Mouse (Mus musculus) heart, embryonic 15.5 days (tissue): ENCODE measurements around the gene Sec24b. TPM values are rescaled to one million over a fixed set of nuclear protein-coding genes. Genes with fewer than 3 reads are reported as not detected.

ENCODE experiments used
- ATAC-seq: fragments of 200-750 bp; cut with Nextera tagmentation; replicated peaks from 2 replicates; pipeline ENCODE4 v1.8.0; 2017; ENCODE audit warnings: low read depth, moderate TSS enrichment; ENCODE audit not compliant: insufficient number of reproducible peaks, insufficient read depth, low FRiP score
- H3K27ac ChIP-seq: fragments of 300-500 bp; sonication (generic); 2 replicates; pipeline ENCODE4 v1.5.1; 2015; ENCODE audit warnings: mild to moderate bottlenecking, inconsistent platforms
- H3K27me3 ChIP-seq: fragments of 300-500 bp; sonication (generic); 2 replicates; pipeline ENCODE4 v1.6.1; 2015; ENCODE audit warnings: inconsistent platforms
- H3K36me3 ChIP-seq: fragments of 300-500 bp; sonication (generic); 2 replicates; pipeline ENCODE4 v1.6.1; 2015; ENCODE audit warnings: mild to moderate bottlenecking, inconsistent platforms
- H3K4me1 ChIP-seq: fragments of 300-500 bp; sonication (generic); replicated peaks from 2 replicates; pipeline ENCODE4 v1.6.1; 2015; ENCODE audit warnings: inconsistent platforms
- H3K4me2 ChIP-seq: fragments of 300-500 bp; sonication (generic); 2 replicates; pipeline ENCODE4 v1.6.1; 2015; ENCODE audit warnings: inconsistent platforms, mild to moderate bottlenecking, moderate library complexity
- H3K4me3 ChIP-seq: fragments of 300-500 bp; sonication (generic); 2 replicates; pipeline ENCODE4 v1.5.1; 2015; ENCODE audit warnings: mild to moderate bottlenecking, inconsistent platforms
- H3K9ac ChIP-seq: fragments of 300-500 bp; sonication (generic); 2 replicates; pipeline ENCODE4 v1.6.1; 2015; ENCODE audit warnings: mild to moderate bottlenecking, inconsistent platforms
- H3K9me3 ChIP-seq: fragments of 300-500 bp; sonication (generic); replicated peaks from 2 replicates; pipeline ENCODE4 v1.6.1; 2016; ENCODE audit warnings: inconsistent platforms
- WGBS: fragments of 180-500 bp; shearing (Covaris S2); methylation state at CpG from one replicate; pipeline ENCODE4 v1.1.7; 2015; ENCODE audit warnings: mixed read lengths; 5-methylcytosine and 5-hydroxymethylcytosine counted together
- polyA plus RNA-seq: library from polyadenylated mRNA; unstranded; fragments of >200 nt; fragmentation: Nextera tagmentation; extraction: Ambion mirVana; gene quantifications from 2 replicates; pipeline ENCODE4 v1.2.1, GENCODE M21; 2015

Sec24b gene
- 19.3 and 28.9 TPM in 2 replicates for polyA plus RNA-seq

GRCm38 (mm10) chr3:130061281-130061680 lies at the start of gene Sec24b:
Gene Sec24b, minus strand, starts transcription at chr3:130061553.
- H3K4me2 ChIP-seq, result peak within 1 kb of the TSS; percentile 76
- peak within 1 kb of the TSS; percentile 95 for H3K9ac ChIP-seq
- no peak for ATAC-seq
- H3K4me1 ChIP-seq, result peaks cover 37% of the 10 kb centered on the region
- peak within 1 kb of the TSS; percentile 95 for H3K27ac ChIP-seq
- H3K27me3 ChIP-seq, result no peaks in the 10 kb centered on the region
- H3K9me3 ChIP-seq, result no peaks in the 10 kb centered on the region
- WGBS, result 9% methylated on average over 12 of the region's 12 CpGs
- no peaks in the 10 kb centered on the region for H3K36me3 ChIP-seq
- peak within 1 kb of the TSS; percentile 88 for H3K4me3 ChIP-seq

DNA sequence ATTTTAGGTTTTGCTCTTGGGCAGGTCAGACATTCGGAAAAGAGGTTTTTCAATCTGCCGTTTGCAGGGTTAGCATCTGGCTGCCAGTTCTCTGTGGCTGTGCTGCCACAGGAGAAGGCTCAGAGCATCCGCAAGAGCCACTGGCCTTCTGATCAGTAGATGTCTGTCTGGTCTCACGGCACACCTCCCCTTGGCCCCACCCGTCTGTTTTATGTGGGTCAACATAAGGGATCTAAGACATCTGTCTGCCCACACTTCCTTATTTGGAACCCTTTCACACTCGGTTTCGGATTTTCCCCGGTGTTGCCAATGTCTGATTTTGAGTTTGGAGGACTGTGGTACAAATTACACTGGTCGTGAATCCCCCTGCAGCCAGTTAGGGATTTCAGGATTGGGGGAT lies 43.1 kb upstream of the Sec24b start:
- H3K4me1 ChIP-seq, result peaks cover 4% of the 10 kb centered on the region; the same call in 1 of the 2 replicates
- no peak for ATAC-seq
- H3K27ac ChIP-seq, result no peak overlapping the region
- H3K4me2 ChIP-seq, result no peak overlapping the region
- H3K9ac ChIP-seq, result no peak overlapping the region
- no peaks in the 10 kb centered on the region for H3K27me3 ChIP-seq
- H3K9me3 ChIP-seq, result no peaks in the 10 kb centered on the region
- H3K4me3 ChIP-seq, result no peak overlapping the region
- H3K36me3 ChIP-seq, result no peaks in the 10 kb centered on the region
- 53% methylated on average over 9 of the region's 9 CpGs for WGBS

DNA sequence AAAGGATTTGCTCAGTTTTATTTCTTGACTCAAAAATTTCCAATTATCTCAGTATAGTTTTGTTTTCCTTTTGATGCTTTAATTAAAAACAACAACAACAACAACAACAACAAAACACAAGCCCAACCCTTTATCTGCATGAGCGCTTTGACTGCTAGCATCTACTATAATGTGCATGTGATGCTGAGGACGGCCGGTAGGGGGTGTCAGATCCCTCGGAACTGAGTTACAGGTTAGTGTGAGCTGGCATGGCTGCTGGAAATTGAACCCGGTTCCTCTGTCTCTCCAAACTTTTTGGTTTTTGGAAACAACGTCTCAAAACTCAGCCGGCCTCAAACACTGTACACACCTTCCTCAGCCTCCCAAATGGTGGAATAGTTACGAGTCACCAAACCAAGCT lies 42.1 kb upstream of the Sec24b start:
- 78% methylated on average over 8 of the region's 8 CpGs for WGBS
- no peak overlapping the region for H3K9ac ChIP-seq
- ATAC-seq, result no peak

GRCm38 (mm10) chr3:130095160-130095781 lies 33.9 kb upstream of the Sec24b start:
- H3K4me2 ChIP-seq, result no peak overlapping the region
- H3K4me3 ChIP-seq, result no peak overlapping the region
- H3K27me3 ChIP-seq, result no peaks in the 10 kb centered on the region
- no peak overlapping the region for H3K27ac ChIP-seq
- WGBS, result 33% methylated on average over 5 of the region's 5 CpGs
- H3K4me1 ChIP-seq, result no peaks in the 10 kb centered on the region
- H3K36me3 ChIP-seq, result no peaks in the 10 kb centered on the region
- ATAC-seq, result no peak
- no peaks in the 10 kb centered on the region for H3K9me3 ChIP-seq
- no peak overlapping the region for H3K9ac ChIP-seq

More for the DNA sequence above, 42.1 kb upstream of the Sec24b start:
- no peaks in the 10 kb centered on the region for H3K9me3 ChIP-seq
- no peaks in the 10 kb centered on the region for H3K36me3 ChIP-seq
- H3K27me3 ChIP-seq, result no peaks in the 10 kb centered on the region
- no peak overlapping the region for H3K4me2 ChIP-seq
- no peak overlapping the region for H3K4me3 ChIP-seq
- H3K27ac ChIP-seq, result no peak overlapping the region
- peaks cover 1% of the 10 kb centered on the region; the same call in 1 of the 2 replicates for H3K4me1 ChIP-seq

DNA sequence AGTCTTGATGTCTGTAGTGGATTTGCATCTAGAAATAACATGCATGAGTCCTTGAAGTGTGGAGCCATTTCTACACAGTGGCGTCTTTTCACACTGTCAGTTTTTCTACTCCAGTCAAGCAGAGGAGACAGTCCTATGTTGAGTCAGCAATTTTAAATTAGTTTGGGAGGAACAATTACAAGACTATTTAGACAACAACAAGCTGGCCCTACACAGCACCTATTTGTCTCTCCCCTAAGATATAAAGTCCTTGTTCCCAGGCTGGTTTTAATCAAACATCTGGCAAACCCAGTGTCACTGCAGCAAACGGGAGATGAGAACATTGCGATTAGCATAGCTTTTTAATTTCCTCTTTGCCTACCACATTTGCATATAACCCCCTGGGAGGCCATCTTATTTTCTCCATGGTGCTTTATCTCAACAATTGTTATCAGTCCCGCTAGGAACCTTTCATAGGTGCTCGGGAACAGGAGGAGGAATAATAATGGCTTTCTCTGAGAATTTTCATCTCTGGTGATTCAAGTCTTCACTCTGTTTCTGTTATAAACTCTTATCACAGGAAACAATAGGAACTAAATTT lies 32.9 kb upstream of the Sec24b start:
- ATAC-seq, result no peak
- 66% methylated on average over 5 of the region's 5 CpGs for WGBS
- Histone ChIP-seq H3K9me3 (no peaks in the 10 kb centered on the region), H3K4me2 (no peak overlapping the region), H3K4me1 (no peaks in the 10 kb centered on the region), H3K27ac (no peak overlapping the region), H3K27me3 (no peaks in the 10 kb centered on the region), H3K4me3 (no peak overlapping the region), H3K36me3 (no peaks in the 10 kb centered on the region), H3K9ac (no peak overlapping the region)

DNA sequence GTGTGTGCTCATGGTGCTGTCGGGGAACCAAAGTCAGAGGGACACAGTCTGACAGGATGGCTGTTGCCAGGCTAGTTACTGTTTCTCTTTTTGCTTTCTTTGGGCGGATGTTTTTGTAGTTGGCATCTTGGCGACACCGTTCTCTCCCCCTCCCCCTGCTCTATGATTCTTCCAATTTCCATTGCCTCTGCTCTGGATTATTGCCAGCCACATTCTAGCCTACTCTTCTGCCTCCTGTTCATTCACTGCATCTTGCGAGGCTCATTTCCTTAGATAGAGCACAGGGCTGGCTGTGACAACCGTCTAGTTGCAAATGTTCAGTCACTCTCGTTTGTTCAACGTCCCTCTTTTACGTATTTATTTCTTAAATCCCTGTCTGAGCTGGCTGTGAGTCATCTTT lies 29.1 kb upstream of the Sec24b start:
- no peak overlapping the region for H3K9ac ChIP-seq
- WGBS, result 60% methylated on average over 9 of the region's 9 CpGs
- no peaks in the 10 kb centered on the region for H3K9me3 ChIP-seq
- H3K36me3 ChIP-seq, result no peaks in the 10 kb centered on the region
- no peak for ATAC-seq
- 0 out of 2 replicates have a peak, but pooled peaks cover 3% of the 10 kb centered on the region for H3K27me3 ChIP-seq
- H3K27ac ChIP-seq, result no peak overlapping the region
- no peak overlapping the region for H3K4me3 ChIP-seq
- H3K4me1 ChIP-seq, result 0 out of 2 replicates have a peak, but pooled peaks cover 2% of the 10 kb centered on the region
- no peak overlapping the region for H3K4me2 ChIP-seq

DNA sequence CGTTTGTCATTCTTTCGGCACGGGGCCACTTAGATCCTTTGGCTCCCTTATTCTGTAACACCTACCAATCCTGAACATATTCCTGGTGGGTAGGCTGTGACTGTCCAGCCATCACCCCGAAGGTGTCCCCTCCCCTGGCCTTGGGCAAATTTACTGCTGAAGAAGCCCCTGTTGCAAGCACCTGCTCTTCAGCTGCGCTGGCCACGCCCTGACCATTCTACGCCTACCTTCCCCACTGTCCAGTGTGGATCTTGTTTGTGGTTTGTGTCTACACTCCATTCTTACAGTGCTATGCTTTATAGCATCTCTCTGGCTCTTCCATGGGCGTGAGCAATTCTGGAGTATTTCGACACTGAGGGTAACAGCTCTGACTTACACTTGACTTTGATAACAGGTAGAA lies 27.3 kb upstream of the Sec24b start:
- WGBS, result 87% methylated on average over 9 of the region's 9 CpGs
- H3K9ac ChIP-seq, result no peak overlapping the region
- H3K36me3 ChIP-seq, result no peaks in the 10 kb centered on the region
- no peaks in the 10 kb centered on the region for H3K9me3 ChIP-seq
- H3K4me1 ChIP-seq, result 0 out of 2 replicates have a peak, but pooled peaks cover 2% of the 10 kb centered on the region
- ATAC-seq, result no peak
- no peak overlapping the region for H3K27ac ChIP-seq
- no peak overlapping the region for H3K4me3 ChIP-seq
- 0 out of 2 replicates have a peak, but pooled peaks cover 3% of the 10 kb centered on the region for H3K27me3 ChIP-seq
- H3K4me2 ChIP-seq, result no peak overlapping the region

- Histone ChIP-seq H3K9ac (no peak overlapping the region), H3K27ac (no peak overlapping the region), H3K27me3 (0 out of 2 replicates have a peak, but pooled peaks cover 3% of the 10 kb centered on the region), H3K4me2 (no peak overlapping the region), H3K4me1 (0 out of 2 replicates have a peak, but pooled peaks cover 2% of the 10 kb centered on the region), H3K9me3 (no peaks in the 10 kb centered on the region), H3K4me3 (no peak overlapping the region), H3K36me3 (no peaks in the 10 kb centered on the region)
- WGBS, result 78% methylated on average over 9 of the region's 9 CpGs
- no peak for ATAC-seq
These were observed 26.1 kb upstream of the Sec24b start for GRCm38 (mm10) chr3:130087466-130087865.

- Histone ChIP-seq H3K4me3 (no peak overlapping the region), H3K9ac (no peak overlapping the region), H3K9me3 (no peaks in the 10 kb centered on the region), H3K4me1 (0 out of 2 replicates have a peak, but pooled peaks cover 2% of the 10 kb centered on the region), H3K4me2 (no peak overlapping the region), H3K36me3 (no peaks in the 10 kb centered on the region), H3K27ac (no peak overlapping the region), H3K27me3 (0 out of 2 replicates have a peak, but pooled peaks cover 3% of the 10 kb centered on the region)
- 0 out of 2 replicates have a peak, but pooled peaks have one; percentile 43 for ATAC-seq
- WGBS, result 62% methylated on average over 13 of the region's 13 CpGs
These were observed 25.2 kb upstream of the Sec24b start for GRCm38 (mm10) chr3:130086372-130087080.

GRCm38 (mm10) chr3:130083312-130083711 lies 22.0 kb upstream of the Sec24b start:
- 37% methylated on average over 2 of the region's 2 CpGs for WGBS
- no peaks in the 10 kb centered on the region for H3K27me3 ChIP-seq
- ATAC-seq, result no peak
- 0 out of 2 replicates have a peak, but pooled peaks cover 2% of the 10 kb centered on the region for H3K4me1 ChIP-seq
- H3K9ac ChIP-seq, result no peak overlapping the region
- no peaks in the 10 kb centered on the region for H3K9me3 ChIP-seq
- H3K4me2 ChIP-seq, result no peak overlapping the region
- no peak overlapping the region for H3K4me3 ChIP-seq
- no peak overlapping the region for H3K27ac ChIP-seq
- H3K36me3 ChIP-seq, result no peaks in the 10 kb centered on the region

DNA sequence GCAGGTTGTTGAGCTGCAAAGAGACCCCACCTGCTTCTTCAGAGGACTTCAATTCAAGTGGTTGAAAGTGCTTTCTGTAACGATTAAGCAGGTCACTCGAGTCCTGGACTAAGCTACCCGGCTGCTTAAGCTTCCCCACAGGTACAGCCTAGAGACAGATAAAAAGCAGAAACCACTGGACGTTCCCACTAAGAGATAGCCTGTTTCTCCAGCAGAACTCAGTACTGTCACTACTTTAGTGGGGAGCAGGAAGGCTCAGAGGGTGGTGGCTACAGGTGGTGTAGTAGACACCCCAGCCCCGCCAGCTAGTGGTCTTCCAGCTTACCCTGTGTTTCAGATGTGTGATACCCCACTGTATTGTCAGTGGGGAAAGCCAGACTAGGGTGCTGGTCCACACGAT lies 19.3 kb upstream of the Sec24b start:
- 64% methylated on average over 6 of the region's 6 CpGs for WGBS
- Histone ChIP-seq H3K4me3 (no peak overlapping the region), H3K27me3 (no peaks in the 10 kb centered on the region), H3K9ac (no peak overlapping the region), H3K4me2 (no peak overlapping the region), H3K9me3 (no peaks in the 10 kb centered on the region), H3K4me1 (no peaks in the 10 kb centered on the region), H3K27ac (no peak overlapping the region), H3K36me3 (no peaks in the 10 kb centered on the region)
- no peak for ATAC-seq
